Mouse (Mus musculus) lung, adult 2 months (tissue): ENCODE data around the gene Csnk1g1. TPM values are rescaled to one million over a fixed set of nuclear protein-coding genes. Genes with fewer than 3 reads are reported as not detected.

Experiments used
- DNase-seq: peaks from one replicate; pipeline ENCODE4 v3.0.0; 2022
- H3K4me1 ChIP-seq: fragments of 200-500 bp; 2 replicates; pipeline ENCODE4 v1.6.1; 2011; ENCODE audit warnings: low read length; ENCODE audit not compliant: control insufficient read depth, insufficient read depth
- H3K4me3 ChIP-seq: fragments of 200-500 bp; replicated peaks from 2 replicates; pipeline ENCODE3; 2011; ENCODE audit warnings: low read depth, mild to moderate bottlenecking, control low read depth, low read length; ENCODE audit errors: extremely low read depth
- CTCF ChIP-seq: fragments of 200-500 bp; IDR thresholded peaks from 2 replicates; pipeline ENCODE4 v1.5.1; 2011; ENCODE audit warnings: mild to moderate bottlenecking, low read length, control low read depth; ENCODE audit not compliant: insufficient read depth
- WGBS: fragments of 180-500 bp; shearing (Covaris S2); methylation state at CpG from one replicate; pipeline ENCODE4 v1.1.7; 2018; 5-methylcytosine and 5-hydroxymethylcytosine counted together
- polyA plus RNA-seq: library from polyadenylated mRNA; depleted of rRNA; stranded (reverse); fragments of >200 nt; gene quantifications from 2 replicates; pipeline ENCODE4 v1.2.3, GENCODE M21; 2012; rRNA removed

The Csnk1g1 gene
- polyA plus RNA-seq, 1 experiment = 5.8 TPM

DNA sequence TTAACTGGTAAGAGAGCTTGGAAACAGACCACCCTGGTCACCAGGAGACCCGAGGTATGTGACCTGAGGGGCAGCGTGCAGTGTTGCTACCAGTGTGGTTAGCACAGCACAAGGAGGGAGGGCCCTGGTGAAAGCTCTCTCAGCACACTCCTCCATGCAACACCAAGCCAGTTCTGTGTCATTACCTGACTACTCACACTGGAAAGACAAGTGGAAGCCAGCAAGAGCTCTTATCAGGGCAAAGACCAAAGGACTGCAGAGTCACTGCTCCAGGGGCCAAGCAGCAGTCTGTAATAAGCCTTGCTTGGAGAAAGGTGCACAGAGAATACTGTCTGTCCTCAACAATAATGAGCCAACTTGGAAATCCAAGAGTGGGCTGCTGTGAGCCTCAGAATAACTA is 183.9 kb downstream of the Csnk1g1 start:
- DNase-seq = no peak
- Histone ChIP-seq H3K4me1 (peaks cover 9% of the 10 kb centered on the region), H3K4me3 (no peak overlapping the region)
- no peak for TF ChIP-seq CTCF
- WGBS = 63% methylated on average over 2 of the region's 2 CpGs

Other genes starting within 250 kb of the Csnk1g1 start
- 242 and 274 TPM in 2 replicates for gene Oaz2, start 240.9 kb upstream of the Csnk1g1 start, polyA plus RNA-seq
- gene Zfp609, start 81.4 kb upstream of the Csnk1g1 start, polyA plus RNA-seq = 8.3 and 11.7 TPM in 2 replicates
- 0.28 and 1.2 TPM in 2 replicates for gene Pclaf, start 18.7 kb upstream of the Csnk1g1 start, polyA plus RNA-seq
- gene Trip4, start 130 bp upstream of the Csnk1g1 start, polyA plus RNA-seq = 6.7 and 8.4 TPM in 2 replicates
- gene Ppib, start 151.3 kb downstream of the Csnk1g1 start, polyA plus RNA-seq = 162 and 176 TPM in 2 replicates
- 14.5 and 18.0 TPM in 2 replicates for gene Snx22, start 160.8 kb downstream of the Csnk1g1 start, polyA plus RNA-seq
- gene Snx1, start 217.7 kb downstream of the Csnk1g1 start, polyA plus RNA-seq = 50.7 and 57.3 TPM in 2 replicates
- gene Ciao2a, start 217.7 kb downstream of the Csnk1g1 start, polyA plus RNA-seq = 7.3 and 13.0 TPM in 2 replicates
- gene Dapk2, start 249.3 kb downstream of the Csnk1g1 start, polyA plus RNA-seq = 26.7 and 32.8 TPM in 2 replicates